Mouse (Mus musculus): ENCODE measurements around the gene Rab5if.
A peak's percentile ranks its signal among the peaks of the same experiment; 100 is the strongest.
"Not testable (repeated sequence)": the region's sequence is repeated elsewhere in the genome, so short reads cannot be mapped to it uniquely, and the experiment has no call there.

Gene Rab5if

GRCm38 (mm10) chr2:156862772-156863486, at the start of gene Rab5if:
Rab5if (plus strand) TSS chr2:156863128.
- DNase-seq: peak; percentile 99

- peak; percentile 76 for DNase-seq
Measured at GRCm38 (mm10) chr2:156814344-156814801, 48.6 kb upstream of the Rab5if start.

- peak; percentile 36 for DNase-seq
Measured at GRCm38 (mm10) chr2:156814893-156815292, 48.0 kb upstream of the Rab5if start.

GRCm38 (mm10) chr2:156815412-156815811, 47.5 kb upstream of the Rab5if start:
- DNase-seq: no peak

GRCm38 (mm10) chr2:156816116-156816515, 46.8 kb upstream of the Rab5if start:
- no peak for DNase-seq

GRCm38 (mm10) chr2:156825128-156825527, 37.8 kb upstream of the Rab5if start:
- DNase-seq: not testable (repeated sequence)

GRCm38 (mm10) chr2:156834336-156834735, 28.6 kb upstream of the Rab5if start:
- no peak for DNase-seq

- no peak for DNase-seq
Measured at GRCm38 (mm10) chr2:156838839-156839238, 24.1 kb upstream of the Rab5if start.

GRCm38 (mm10) chr2:156839319-156840191, 23.4 kb upstream of the Rab5if start, which contains the start of gene Tgif2:
Tgif2 (plus strand) TSS chr2:156840007.
- peak; percentile 95 for DNase-seq

- DNase-seq: peak; percentile 83
Measured at GRCm38 (mm10) chr2:156840301-156841027, 22.5 kb upstream of the Rab5if start.

- DNase-seq: peak; percentile 87
Measured at GRCm38 (mm10) chr2:156841028-156841840, 21.7 kb upstream of the Rab5if start.

- DNase-seq: peak; percentile 75
Measured at GRCm38 (mm10) chr2:156841841-156842706, 20.9 kb upstream of the Rab5if start.

GRCm38 (mm10) chr2:156842711-156843110, 20.2 kb upstream of the Rab5if start:
- no peak for DNase-seq

GRCm38 (mm10) chr2:156843331-156843730, 19.6 kb upstream of the Rab5if start:
- no peak for DNase-seq

GRCm38 (mm10) chr2:156844715-156845114, 18.2 kb upstream of the Rab5if start:
- DNase-seq: no peak

- no peak for DNase-seq
Measured at GRCm38 (mm10) chr2:156847653-156848052, 15.3 kb upstream of the Rab5if start.

- peak; percentile 55 for DNase-seq
Measured at GRCm38 (mm10) chr2:156848526-156849182, 14.3 kb upstream of the Rab5if start.

- no peak for DNase-seq
Measured at GRCm38 (mm10) chr2:156850505-156850904, 12.4 kb upstream of the Rab5if start.

- DNase-seq: not testable (repeated sequence)
Measured at GRCm38 (mm10) chr2:156853584-156853983, 9.3 kb upstream of the Rab5if start.

GRCm38 (mm10) chr2:156853999-156854771, 8.7 kb upstream of the Rab5if start:
- DNase-seq: peak; percentile 62

Data from kidney, postnatal 10 days (tissue).